Mouse (Mus musculus): ENCODE data around the gene Olfr462. TPM values are rescaled to one million over a fixed set of nuclear protein-coding genes. Genes with fewer than 3 reads are reported as not detected.

The Olfr462 gene
- polyA plus RNA-seq, 1 experiment from 2014 or later = not detected

Other genes with a start within 250 kb of the Olfr462 start
- 0.94 and 2.3 TPM in 2 replicates for gene Rnf43, start 229.5 kb downstream of the Olfr462 start, polyA plus RNA-seq (2016; fragmentation: Nextera tagmentation; extraction: Ambion mirVana)
- 122 and 151 TPM in 2 replicates for gene Supt4a, start 154.7 kb downstream of the Olfr462 start, polyA plus RNA-seq (2016; fragmentation: Nextera tagmentation; extraction: Ambion mirVana)
- 0.95 and 1.5 TPM in 2 replicates for gene Tspoap1, start 131.7 kb downstream of the Olfr462 start, polyA plus RNA-seq (2016; fragmentation: Nextera tagmentation; extraction: Ambion mirVana)
- 5.8 and 11.8 TPM in 2 replicates for gene Mpo, start 98.7 kb downstream of the Olfr462 start, polyA plus RNA-seq (2016; fragmentation: Nextera tagmentation; extraction: Ambion mirVana)
- 0.04 TPM in 1 of 2 replicates, not detected in the other for gene Lpo, start 64.0 kb downstream of the Olfr462 start, polyA plus RNA-seq (2016; fragmentation: Nextera tagmentation; extraction: Ambion mirVana)
- 10.9 and 14.7 TPM in 2 replicates for gene Mks1, start 39.1 kb downstream of the Olfr462 start, polyA plus RNA-seq (2016; fragmentation: Nextera tagmentation; extraction: Ambion mirVana)
- gene Epx, start 16.7 kb downstream of the Olfr462 start, polyA plus RNA-seq (2016; fragmentation: Nextera tagmentation; extraction: Ambion mirVana) = 0.20 TPM in 1 of 2 replicates, not detected in the other
- gene Olfr463, start 5.1 kb upstream of the Olfr462 start, polyA plus RNA-seq (2016; fragmentation: Nextera tagmentation; extraction: Ambion mirVana) = not detected in 2 replicates
- gene Olfr464, start 28.7 kb upstream of the Olfr462 start, polyA plus RNA-seq (2016; fragmentation: Nextera tagmentation; extraction: Ambion mirVana) = not detected in 2 replicates
- 21.7 and 26.1 TPM in 2 replicates for gene Dynll2, start 95.3 kb upstream of the Olfr462 start, polyA plus RNA-seq (2016; fragmentation: Nextera tagmentation; extraction: Ambion mirVana)
- 199 and 306 TPM in 2 replicates for gene Srsf1, start 155.1 kb upstream of the Olfr462 start, polyA plus RNA-seq (2016; fragmentation: Nextera tagmentation; extraction: Ambion mirVana)
- gene Vezf1, start 176.0 kb upstream of the Olfr462 start, polyA plus RNA-seq (2016; fragmentation: Nextera tagmentation; extraction: Ambion mirVana) = 24.2 and 34.1 TPM in 2 replicates
- 15.1 and 17.9 TPM in 2 replicates for gene Cuedc1, start 205.8 kb upstream of the Olfr462 start, polyA plus RNA-seq (2016; fragmentation: Nextera tagmentation; extraction: Ambion mirVana)